Mouse (Mus musculus): ENCODE results near the gene Aldh3a2.
"Not testable (repeated sequence)": the region's sequence is repeated elsewhere in the genome, so short reads cannot be mapped to it uniquely, and the experiment has no call there.

The Aldh3a2 gene

GRCm38 (mm10) chr11:61266551-61267533 is at the start of gene Aldh3a2:
TSS of gene Aldh3a2 (minus strand) at chr11:61267464.
- DNase-seq (ENCODE audit: low read depth), result peak; percentile 96

GRCm38 (mm10) chr11:61316864-61317263 is 49.6 kb upstream of the Aldh3a2 start:
- no peak for DNase-seq (ENCODE audit: low read depth)

GRCm38 (mm10) chr11:61310321-61310720 is 43.1 kb upstream of the Aldh3a2 start:
- no peak for DNase-seq (ENCODE audit: low read depth)

- DNase-seq (ENCODE audit: low read depth), result no peak
Observed at GRCm38 (mm10) chr11:61309831-61310230, 42.6 kb upstream of the Aldh3a2 start.

GRCm38 (mm10) chr11:61307795-61308194 is 40.5 kb upstream of the Aldh3a2 start:
- no peak for DNase-seq (ENCODE audit: low read depth)

- peak; percentile 52 for DNase-seq (ENCODE audit: low read depth)
Observed at GRCm38 (mm10) chr11:61305377-61305776, 38.1 kb upstream of the Aldh3a2 start.

- DNase-seq (ENCODE audit: low read depth), result not testable (repeated sequence)
Observed at GRCm38 (mm10) chr11:61304535-61304934, 37.3 kb upstream of the Aldh3a2 start.

GRCm38 (mm10) chr11:61300716-61301392 is 33.6 kb upstream of the Aldh3a2 start:
- DNase-seq (ENCODE audit: low read depth), result peak; percentile 23

- DNase-seq (ENCODE audit: low read depth), result no peak
Observed at GRCm38 (mm10) chr11:61300205-61300604, 32.9 kb upstream of the Aldh3a2 start.

GRCm38 (mm10) chr11:61297901-61298300 is 30.6 kb upstream of the Aldh3a2 start:
- no peak for DNase-seq (ENCODE audit: low read depth)

- no peak for DNase-seq (ENCODE audit: low read depth)
Observed at GRCm38 (mm10) chr11:61297326-61297725, 30.1 kb upstream of the Aldh3a2 start.

GRCm38 (mm10) chr11:61296556-61296955 is 29.3 kb upstream of the Aldh3a2 start:
- DNase-seq (ENCODE audit: low read depth), result no peak

GRCm38 (mm10) chr11:61295556-61295955 is 28.3 kb upstream of the Aldh3a2 start:
- DNase-seq (ENCODE audit: low read depth), result no peak

- DNase-seq (ENCODE audit: low read depth), result no peak
Observed at GRCm38 (mm10) chr11:61294431-61294830, 27.2 kb upstream of the Aldh3a2 start.

GRCm38 (mm10) chr11:61293251-61293650 is 26.0 kb upstream of the Aldh3a2 start:
- DNase-seq (ENCODE audit: low read depth), result no peak

- peak; percentile 37 for DNase-seq (ENCODE audit: low read depth)
Observed at GRCm38 (mm10) chr11:61284323-61284722, 17.1 kb upstream of the Aldh3a2 start.

- peak; percentile 54 for DNase-seq (ENCODE audit: low read depth)
Observed at GRCm38 (mm10) chr11:61283414-61284049, 16.3 kb upstream of the Aldh3a2 start.

- peak; percentile 84 for DNase-seq (ENCODE audit: low read depth)
Observed at GRCm38 (mm10) chr11:61278445-61279077, 11.3 kb upstream of the Aldh3a2 start.

GRCm38 (mm10) chr11:61277937-61278336 is 10.7 kb upstream of the Aldh3a2 start:
- peak; percentile 62 for DNase-seq (ENCODE audit: low read depth)

GRCm38 (mm10) chr11:61276482-61276881 is 9.2 kb upstream of the Aldh3a2 start:
- DNase-seq (ENCODE audit: low read depth), result no peak

- DNase-seq (ENCODE audit: low read depth), result no peak
Observed at GRCm38 (mm10) chr11:61275106-61275505, 7.8 kb upstream of the Aldh3a2 start.

GRCm38 (mm10) chr11:61274421-61274820 is 7.2 kb upstream of the Aldh3a2 start:
- no peak for DNase-seq (ENCODE audit: low read depth)

All from NIH3T3 (cell line).